Mouse (Mus musculus): ENCODE results near the gene B830017H08Rik. TPM values are rescaled to one million over a fixed set of nuclear protein-coding genes. Genes with fewer than 3 reads are reported as not detected.

B830017H08Rik gene
- polyA plus RNA-seq, 1 experiment = 0.02 TPM

GRCm38 (mm10) chr16:17872995-17873394 is 40.1 kb downstream of the B830017H08Rik start:
- H3K4me2 ChIP-seq (ENCODE audit: low read depth) = no peak overlapping the region
- H3ac ChIP-seq (ENCODE audit: control insufficient read depth, insufficient read length) = no peak overlapping the region
- no peak overlapping the region for H3K4me3 ChIP-seq
- no peaks in the 10 kb centered on the region for H3K27me3 ChIP-seq (ENCODE audit: control insufficient read depth, insufficient read depth, insufficient read length)
- peaks cover 41% of the 10 kb centered on the region for H3K79me2 ChIP-seq (ENCODE audit: control insufficient read depth, insufficient read depth)
- no peaks in the 10 kb centered on the region for H3K36me3 ChIP-seq (ENCODE audit: control insufficient read depth, insufficient read depth)
- TF ChIP-seq POLR2AphosphoS2 (IDR thresholded peaks at IDR 0.05; ENCODE audit: insufficient read length, low read depth) = no peak
- no peak for TF ChIP-seq REST (IDR thresholded peaks at IDR 0.05; ENCODE audit: insufficient read depth, insufficient read length)
- no peak for TF ChIP-seq CEBPB (IDR thresholded peaks at IDR 0.05; ENCODE audit: insufficient read depth, poor library complexity, severe bottlenecking)
- no peak for TF ChIP-seq TCF12 (IDR thresholded peaks at IDR 0.05; ENCODE audit: insufficient read depth, poor library complexity, severe bottlenecking)

- Histone ChIP-seq H3K79me2 (ENCODE audit: control insufficient read depth, insufficient read depth) (peaks cover 59% of the 10 kb centered on the region), H3K4me3 (no peak overlapping the region), H3ac (ENCODE audit: control insufficient read depth, insufficient read length) (no peak overlapping the region), H3K36me3 (ENCODE audit: control insufficient read depth, insufficient read depth) (no peaks in the 10 kb centered on the region), H3K4me2 (ENCODE audit: low read depth) (no peak overlapping the region), H3K27me3 (ENCODE audit: control insufficient read depth, insufficient read depth, insufficient read length) (no peaks in the 10 kb centered on the region)
- TF ChIP-seq MAX (IDR thresholded peaks at IDR 0.05; ENCODE audit: low read depth) = no peak
- no peak for TF ChIP-seq POLR2AphosphoS2 (IDR thresholded peaks at IDR 0.05; ENCODE audit: insufficient read length, low read depth)
- no peak for TF ChIP-seq E2F4 (IDR thresholded peaks at IDR 0.05; ENCODE audit: insufficient read depth)
- TF ChIP-seq TCF12 (IDR thresholded peaks at IDR 0.05; ENCODE audit: insufficient read depth, poor library complexity, severe bottlenecking) = no peak
- TF ChIP-seq SRF (IDR thresholded peaks at IDR 0.05; ENCODE audit: control insufficient read depth, insufficient read length, low read depth) = no peak
- no peak for TF ChIP-seq MYOD1 (IDR thresholded peaks at IDR 0.05; ENCODE audit: control insufficient read depth in 1 of 3, insufficient read length in 2 of 3, low read depth in 2 of 3)
- no peak for TF ChIP-seq POLR2A (IDR thresholded peaks at IDR 0.05; ENCODE audit: insufficient read length, low read depth)
- TF ChIP-seq CEBPB (IDR thresholded peaks at IDR 0.05; ENCODE audit: insufficient read depth, poor library complexity, severe bottlenecking) = no peak
- no peak for TF ChIP-seq REST (IDR thresholded peaks at IDR 0.05; ENCODE audit: insufficient read depth, insufficient read length)
- TF ChIP-seq USF1 (IDR thresholded peaks at IDR 0.05; ENCODE audit: low read depth) = no peak
- TF ChIP-seq MYOG (IDR thresholded peaks at IDR 0.05; ENCODE audit: control insufficient read depth in 1 of 3, insufficient read depth in 1 of 3, insufficient read length in 2 of 3, low read depth in 2 of 3) = no peak
- no peak for TF ChIP-seq TCF3 (IDR thresholded peaks at IDR 0.05; ENCODE audit: insufficient read length, low read depth)
Measured at GRCm38 (mm10) chr16:17875174-17875573, 42.3 kb downstream of the B830017H08Rik start.

- no peak overlapping the region for H3K4me2 ChIP-seq (ENCODE audit: low read depth)
- no peaks in the 10 kb centered on the region for H3K27me3 ChIP-seq (ENCODE audit: control insufficient read depth, insufficient read depth, insufficient read length)
- TF ChIP-seq MYOD1 (IDR thresholded peaks at IDR 0.05; ENCODE audit: control insufficient read depth in 1 of 3, insufficient read length in 2 of 3, low read depth in 2 of 3) = no peak
- TF ChIP-seq REST (IDR thresholded peaks at IDR 0.05; ENCODE audit: insufficient read depth, insufficient read length) = no peak
- no peak for TF ChIP-seq TCF12 (IDR thresholded peaks at IDR 0.05; ENCODE audit: insufficient read depth, poor library complexity, severe bottlenecking)
- no peak for TF ChIP-seq POLR2A (IDR thresholded peaks at IDR 0.05; ENCODE audit: insufficient read length, low read depth)
- TF ChIP-seq MYOG (IDR thresholded peaks at IDR 0.05; ENCODE audit: control insufficient read depth in 1 of 3, insufficient read depth in 1 of 3, insufficient read length in 2 of 3, low read depth in 2 of 3) = no peak
- TF ChIP-seq MAX (IDR thresholded peaks at IDR 0.05; ENCODE audit: low read depth) = no peak
- TF ChIP-seq TCF3 (IDR thresholded peaks at IDR 0.05; ENCODE audit: insufficient read length, low read depth) = no peak
- TF ChIP-seq USF1 (IDR thresholded peaks at IDR 0.05; ENCODE audit: low read depth) = no peak
- TF ChIP-seq SRF (IDR thresholded peaks at IDR 0.05; ENCODE audit: control insufficient read depth, insufficient read length, low read depth) = no peak
- TF ChIP-seq POLR2AphosphoS2 (IDR thresholded peaks at IDR 0.05; ENCODE audit: insufficient read length, low read depth) = no peak
- TF ChIP-seq E2F4 (IDR thresholded peaks at IDR 0.05; ENCODE audit: insufficient read depth) = no peak
- TF ChIP-seq CEBPB (IDR thresholded peaks at IDR 0.05; ENCODE audit: insufficient read depth, poor library complexity, severe bottlenecking) = no peak
- peaks cover 68% of the 10 kb centered on the region for H3K79me2 ChIP-seq (ENCODE audit: control insufficient read depth, insufficient read depth)
- no peaks in the 10 kb centered on the region for H3K36me3 ChIP-seq (ENCODE audit: control insufficient read depth, insufficient read depth)
- H3ac ChIP-seq (ENCODE audit: control insufficient read depth, insufficient read length) = no peak overlapping the region
- H3K4me3 ChIP-seq = no peak overlapping the region
Measured at GRCm38 (mm10) chr16:17876096-17876495, 43.2 kb downstream of the B830017H08Rik start.

- no peak overlapping the region for H3K4me3 ChIP-seq
- H3K27me3 ChIP-seq (ENCODE audit: control insufficient read depth, insufficient read depth, insufficient read length) = no peaks in the 10 kb centered on the region
- no peaks in the 10 kb centered on the region for H3K36me3 ChIP-seq (ENCODE audit: control insufficient read depth, insufficient read depth)
- no peak overlapping the region for H3ac ChIP-seq (ENCODE audit: control insufficient read depth, insufficient read length)
- no peak overlapping the region for H3K4me2 ChIP-seq (ENCODE audit: low read depth)
- no peak for TF ChIP-seq TCF3 (IDR thresholded peaks at IDR 0.05; ENCODE audit: insufficient read length, low read depth)
- no peak for TF ChIP-seq MAX (IDR thresholded peaks at IDR 0.05; ENCODE audit: low read depth)
- no peak for TF ChIP-seq CEBPB (IDR thresholded peaks at IDR 0.05; ENCODE audit: insufficient read depth, poor library complexity, severe bottlenecking)
- no peak for TF ChIP-seq REST (IDR thresholded peaks at IDR 0.05; ENCODE audit: insufficient read depth, insufficient read length)
- no peak for TF ChIP-seq POLR2A (IDR thresholded peaks at IDR 0.05; ENCODE audit: insufficient read length, low read depth)
- no peak for TF ChIP-seq E2F4 (IDR thresholded peaks at IDR 0.05; ENCODE audit: insufficient read depth)
- TF ChIP-seq USF1 (IDR thresholded peaks at IDR 0.05; ENCODE audit: low read depth) = no peak
- TF ChIP-seq SRF (IDR thresholded peaks at IDR 0.05; ENCODE audit: control insufficient read depth, insufficient read length, low read depth) = no peak
- TF ChIP-seq MYOG (IDR thresholded peaks at IDR 0.05; ENCODE audit: control insufficient read depth in 1 of 3, insufficient read depth in 1 of 3, insufficient read length in 2 of 3, low read depth in 2 of 3) = no peak
- no peak for TF ChIP-seq MYOD1 (IDR thresholded peaks at IDR 0.05; ENCODE audit: control insufficient read depth in 1 of 3, insufficient read length in 2 of 3, low read depth in 2 of 3)
- no peak for TF ChIP-seq POLR2AphosphoS2 (IDR thresholded peaks at IDR 0.05; ENCODE audit: insufficient read length, low read depth)
- TF ChIP-seq TCF12 (IDR thresholded peaks at IDR 0.05; ENCODE audit: insufficient read depth, poor library complexity, severe bottlenecking) = no peak
- H3K79me2 ChIP-seq (ENCODE audit: control insufficient read depth, insufficient read depth) = peaks cover 95% of the 10 kb centered on the region
Measured at GRCm38 (mm10) chr16:17879571-17879970, 46.6 kb downstream of the B830017H08Rik start.

GRCm38 (mm10) chr16:17882196-17882595 is 49.3 kb downstream of the B830017H08Rik start:
- Histone ChIP-seq H3ac (ENCODE audit: control insufficient read depth, insufficient read length) (no peak overlapping the region), H3K4me3 (no peak overlapping the region), H3K4me2 (ENCODE audit: low read depth) (no peak overlapping the region), H3K36me3 (ENCODE audit: control insufficient read depth, insufficient read depth) (no peaks in the 10 kb centered on the region), H3K79me2 (ENCODE audit: control insufficient read depth, insufficient read depth) (peaks cover 100% of the 10 kb centered on the region), H3K27me3 (ENCODE audit: control insufficient read depth, insufficient read depth, insufficient read length) (no peaks in the 10 kb centered on the region)
- TF ChIP-seq MYOG (IDR thresholded peaks at IDR 0.05; ENCODE audit: control insufficient read depth in 1 of 3, insufficient read depth in 1 of 3, insufficient read length in 2 of 3, low read depth in 2 of 3) (no peak), MAX (IDR thresholded peaks at IDR 0.05; ENCODE audit: low read depth) (no peak), E2F4 (IDR thresholded peaks at IDR 0.05; ENCODE audit: insufficient read depth) (no peak), CEBPB (IDR thresholded peaks at IDR 0.05; ENCODE audit: insufficient read depth, poor library complexity, severe bottlenecking) (no peak), TCF3 (IDR thresholded peaks at IDR 0.05; ENCODE audit: insufficient read length, low read depth) (no peak), POLR2A (IDR thresholded peaks at IDR 0.05; ENCODE audit: insufficient read length, low read depth) (no peak), REST (IDR thresholded peaks at IDR 0.05; ENCODE audit: insufficient read depth, insufficient read length) (no peak), MYOD1 (IDR thresholded peaks at IDR 0.05; ENCODE audit: control insufficient read depth in 1 of 3, insufficient read length in 2 of 3, low read depth in 2 of 3) (no peak), SRF (IDR thresholded peaks at IDR 0.05; ENCODE audit: control insufficient read depth, insufficient read length, low read depth) (no peak), USF1 (IDR thresholded peaks at IDR 0.05; ENCODE audit: low read depth) (no peak), POLR2AphosphoS2 (IDR thresholded peaks at IDR 0.05; ENCODE audit: insufficient read length, low read depth) (no peak), TCF12 (IDR thresholded peaks at IDR 0.05; ENCODE audit: insufficient read depth, poor library complexity, severe bottlenecking) (no peak)
